ENCODE assay signal across 17 mouse cellular contexts in the genomic region with DNA sequence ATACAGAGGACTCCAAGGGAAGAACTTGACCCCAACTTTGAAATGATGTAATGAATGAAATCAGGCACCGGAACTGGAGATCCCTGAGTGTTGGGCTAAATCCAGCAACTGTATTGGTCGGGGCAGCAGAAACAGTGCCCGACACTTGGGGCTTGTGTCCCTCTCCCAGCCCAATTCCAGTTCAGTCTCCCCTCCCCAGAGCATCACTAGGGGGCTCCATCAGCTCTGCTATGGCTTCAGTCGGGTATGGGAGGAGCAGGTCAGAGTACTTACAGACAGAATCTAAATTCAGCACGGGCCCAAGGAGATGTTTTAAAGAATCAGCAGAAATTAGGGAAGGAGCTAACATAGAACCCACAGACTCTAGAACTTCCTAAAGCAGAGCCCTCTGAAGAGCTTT.
A peak's percentile ranks its signal among the peaks of the same experiment; 100 is the strongest.
DNase-seq lines count a peak whose midpoint lies in the region; ATAC-seq and TF ChIP-seq lines count a peak whose summit lies in the region.
"Had no signal": no experiment of that assay in that cellular context is flagged by ENCODE, and none has a peak within 500 bp of the region (broad histone marks: within the 10 kb centered on the region; RNA-seq: fewer than 3 reads in every experiment).

No protein-coding gene starts in this region.

- no peak overlapping the region for H3K4me2 ChIP-seq in kidney, postnatal 0 days (ENCODE audit: low read length)
- no peak overlapping the region for H3K4me2 ChIP-seq in CH12.LX (ENCODE audit: insufficient read depth, low read depth, poor library complexity, severe bottlenecking)
- H3K4me2 ChIP-seq: forebrain, embryonic 12.5 days; kidney, embryonic 15.5 days; liver, embryonic 13.5 days had no signal

- no peak overlapping the region for H3K27ac ChIP-seq in gastrocnemius, adult 2 months
- no peak overlapping the region for H3K27ac ChIP-seq in kidney, postnatal 0 days
- no peak overlapping the region for H3K27ac ChIP-seq in CH12.LX (ENCODE audit: insufficient read depth, low read depth)
- H3K27ac ChIP-seq: forebrain, embryonic 12.5 days; kidney, embryonic 15.5 days; liver, embryonic 13.5 days had no signal

- TF ChIP-seq EP300 in CH12.LX (IDR thresholded peaks at IDR 0.05; ENCODE audit: low read length) = no peak

- TF ChIP-seq POLR2A in CH12.LX (IDR thresholded peaks at IDR 0.05; ENCODE audit: low read depth, low read length) = no peak

- dilution Hi-C loops in CH12.LX (cut with MboI; ENCODE audit: extremely low pct_ligation_motif_present, extremely low pct_unique_long_range_greater_than_20kb, low sequenced_read_pairs) = no loop called here

- DNase-seq in gastrocnemius, adult 2 months = no peak
- DNase-seq in gastrocnemius, postnatal 10 days = no peak
- DNase-seq in kidney, postnatal 0 days (ENCODE audit: low spot score) = no peak
- no peak for DNase-seq in kidney, postnatal 36 days
- DNase-seq in CH12.LX (ENCODE audit: extremely low read depth) = no peak
- DNase-seq in brain, adult 2 months (ENCODE audit: low read depth, low spot score) = peak; percentile 37
- no peak for DNase-seq in ovary, adult 18-20 months (ENCODE audit: low spot score)
- DNase-seq in gastrocnemius, adult 8-10 months (ENCODE audit: low spot score in 2 of 2) = no peak
- DNase-seq: heart, adult 18-20 months; heart, postnatal 14 days; liver, embryonic 13.5 days; midbrain, embryonic 14.5 days; right cerebral cortex, adult 18-20 months; thymus, adult 18-20 months had no signal

- H3K79me2 ChIP-seq in CH12.LX (replicated peaks; ENCODE audit: control insufficient read depth, extremely low read depth, insufficient read depth, poor library complexity, severe bottlenecking) = no peaks in the 10 kb centered on the region

- no peak overlapping the region for H3K9ac ChIP-seq in kidney, postnatal 0 days (ENCODE audit: low read depth, low read length)
- H3K9ac ChIP-seq in CH12.LX (ENCODE audit: insufficient read depth, low read depth) = no peak overlapping the region
- H3K9ac ChIP-seq: forebrain, embryonic 12.5 days; kidney, embryonic 15.5 days; liver, embryonic 13.5 days had no signal

- no peak for ATAC-seq in kidney, postnatal 0 days (replicated peaks; ENCODE audit: low FRiP score, low read depth)
- ATAC-seq: Patski had no signal

- peak; percentile 38 for TF ChIP-seq RAD21 in CH12.LX (IDR thresholded peaks at IDR 0.05; ENCODE audit: low read depth, low read length)

- H3K36me3 ChIP-seq in kidney, postnatal 0 days (ENCODE audit: insufficient read depth, low read length) = 0 out of 2 replicates have a peak, but pooled peaks cover 5% of the 10 kb centered on the region
- no peaks in the 10 kb centered on the region for H3K36me3 ChIP-seq in CH12.LX (replicated peaks in 1 of 2; ENCODE audit: control insufficient read depth in 1 of 2, insufficient read depth in 1 of 2, low read length in 1 of 2)
- H3K36me3 ChIP-seq: liver, embryonic 13.5 days had no signal

- no peaks in the 10 kb centered on the region for H3K9me3 ChIP-seq in kidney, postnatal 0 days (replicated peaks; ENCODE audit: low read length)
- H3K9me3 ChIP-seq in CH12.LX (replicated peaks; ENCODE audit: low read length) = peaks cover 2% of the 10 kb centered on the region
- H3K9me3 ChIP-seq: kidney, embryonic 15.5 days; liver, embryonic 13.5 days had no signal

- in situ Hi-C loops in CH12.LX (cut with MboI; ENCODE audit: low pct_ligation_motif_present, low pct_unique_long_range_greater_than_20kb, low sequenced_read_pairs) = no loop called here

- intact Hi-C loops in gastrocnemius, adult 2 months (cut with DNase I) = no loop called here

- 83% methylated on average over 5 of the region's 5 CpGs for WGBS in kidney, postnatal 0 days

- no peaks in the 10 kb centered on the region for H3K27me3 ChIP-seq in kidney, postnatal 0 days (ENCODE audit: insufficient read depth, low read length)
- H3K27me3 ChIP-seq in CH12.LX (replicated peaks) = no peaks in the 10 kb centered on the region
- H3K27me3 ChIP-seq: forebrain, embryonic 12.5 days; kidney, embryonic 15.5 days; liver, embryonic 13.5 days; Patski had no signal

- peak; percentile 24 for TF ChIP-seq CTCF in gastrocnemius, adult 2 months (IDR thresholded peaks at IDR 0.05)
- TF ChIP-seq CTCF in kidney, postnatal 0 days (IDR thresholded peaks at IDR 0.05; ENCODE audit: low read depth) = peak; percentile 25; the same call in 1 of the 2 replicates
- TF ChIP-seq CTCF in CH12.LX (conservative IDR thresholded peaks at IDR 0.05 in 1 of 2, IDR thresholded peaks at IDR 0.05 in 1 of 2; ENCODE audit: low read depth in 2 of 2, low read length in 2 of 2) = peak in 1 of 2 experiments; percentile 43; a peak in 2 of 4 replicates

- H3K4me3 ChIP-seq in gastrocnemius, adult 2 months = no peak overlapping the region
- no peak overlapping the region for H3K4me3 ChIP-seq in kidney, postnatal 0 days (replicated peaks; ENCODE audit: low read depth, low read length)
- no peak overlapping the region for H3K4me3 ChIP-seq in CH12.LX (replicated peaks in 1 of 3; ENCODE audit: low read depth in 2 of 3, low read length in 2 of 3, poor library complexity in 1 of 3)
- H3K4me3 ChIP-seq: forebrain, embryonic 12.5 days; kidney, embryonic 15.5 days; liver, embryonic 13.5 days had no signal

- H3K4me1 ChIP-seq in kidney, postnatal 0 days (replicated peaks; ENCODE audit: insufficient read depth, low read length) = no peaks in the 10 kb centered on the region
- H3K4me1 ChIP-seq in CH12.LX (ENCODE audit: control insufficient read depth in 1 of 2, insufficient read depth in 2 of 2) = peaks cover 0 to 3% of the 10 kb centered on the region in 2 experiments; a peak in 1 of 4 replicates
- H3K4me1 ChIP-seq: liver, embryonic 13.5 days had no signal

TF ChIP-seq in CH12.LX, 34 proteins besides CTCF, POLR2A, EP300 and RAD21:
- no peak for TF ChIP-seq USF2 (conservative IDR thresholded peaks at IDR 0.05; ENCODE audit: low read depth, low read length)
- no peak for TF ChIP-seq CHD1 (IDR thresholded peaks at IDR 0.05; ENCODE audit: low read depth, low read length)
- peak; percentile 23; the same call in 1 of the 2 replicates for TF ChIP-seq SMC3 (IDR thresholded peaks at IDR 0.05; ENCODE audit: low read depth, low read length)
- no peak for TF ChIP-seq USF1 (IDR thresholded peaks at IDR 0.05; ENCODE audit: low read depth, low read length)
- no peak for TF ChIP-seq ZNF384 (IDR thresholded peaks at IDR 0.05; ENCODE audit: low read depth, low read length)
- no peak for TF ChIP-seq KAT2A (IDR thresholded peaks at IDR 0.05; ENCODE audit: insufficient replicate concordance, low read length)
- no peak for TF ChIP-seq MYC (IDR thresholded peaks at IDR 0.05; ENCODE audit: low read depth, low read length)
